Mouse (Mus musculus) myocyte (in vitro differentiated cells): ENCODE measurements around the gene Qrich2. TPM values are rescaled to one million over a fixed set of nuclear protein-coding genes. Genes with fewer than 3 reads are reported as not detected.
"Not testable (repeated sequence)": the region's sequence is repeated elsewhere in the genome, so short reads cannot be mapped to it uniquely, and the experiment has no call there.

Experiments used
- H3K27me3 ChIP-seq: one replicate; pipeline ENCODE4 v1.6.1; 2011; ENCODE audit not compliant: control insufficient read depth, insufficient read depth, insufficient read length
- H3K36me3 ChIP-seq: one replicate; pipeline ENCODE4 v1.6.1; 2011; ENCODE audit not compliant: control insufficient read depth, insufficient read depth
- H3K4me2 ChIP-seq: one replicate; pipeline ENCODE4 v1.6.1; 2011; ENCODE audit warnings: low read depth, control low read depth
- H3K4me3 ChIP-seq: one replicate; pipeline ENCODE4 v1.5.1; 2011; ENCODE audit warnings: mild to moderate bottlenecking, control low read depth, moderate library complexity
- H3K79me2 ChIP-seq: one replicate; pipeline ENCODE4 v1.6.1; 2011; ENCODE audit not compliant: control insufficient read depth, insufficient read depth
- H3ac ChIP-seq: one replicate; pipeline ENCODE4 v1.6.1; 2011; ENCODE audit not compliant: control insufficient read depth, insufficient read length
- CEBPB ChIP-seq: IDR thresholded peaks from 2 replicates; pipeline ENCODE4 v1.6.1; 2011; ENCODE audit warnings: mild to moderate bottlenecking, moderate library complexity; ENCODE audit not compliant: poor library complexity, insufficient read depth, severe bottlenecking
- E2F4 ChIP-seq: IDR thresholded peaks from one replicate; pipeline ENCODE4 v1.6.1; 2011; ENCODE audit warnings: mild to moderate bottlenecking, control low read depth, moderate library complexity; ENCODE audit not compliant: insufficient read depth
- MAX ChIP-seq: IDR thresholded peaks from one replicate; pipeline ENCODE4 v1.6.1; 2011; ENCODE audit warnings: low read depth, mild to moderate bottlenecking, control low read depth
- MYOD1 ChIP-seq, 3 experiments: IDR thresholded peaks; one replicate each; pipeline ENCODE4 v1.6.1; 2011; ENCODE audit warnings: control low read depth in 2 of 3, low read depth in 2 of 3, mild to moderate bottlenecking in 2 of 3, moderate library complexity in 1 of 3; ENCODE audit not compliant: insufficient read length in 2 of 3, control insufficient read depth in 1 of 3
- MYOG ChIP-seq, 3 experiments: IDR thresholded peaks; one replicate each; pipeline ENCODE4 v1.6.1; 2011; ENCODE audit warnings: control low read depth in 2 of 3, low read depth in 2 of 3, mild to moderate bottlenecking in 2 of 3; ENCODE audit not compliant: insufficient read length in 2 of 3, control insufficient read depth in 1 of 3, insufficient read depth in 1 of 3
- POLR2A ChIP-seq: IDR thresholded peaks from one replicate; pipeline ENCODE4 v1.6.1; 2011; ENCODE audit warnings: low read depth, mild to moderate bottlenecking, control low read depth, moderate library complexity; ENCODE audit not compliant: insufficient read length
- POLR2AphosphoS2 ChIP-seq: IDR thresholded peaks from one replicate; pipeline ENCODE4 v1.6.1; 2011; ENCODE audit warnings: low read depth, control low read depth; ENCODE audit not compliant: insufficient read length
- REST ChIP-seq: IDR thresholded peaks from one replicate; pipeline ENCODE4 v1.6.1; 2011; ENCODE audit warnings: mild to moderate bottlenecking, control low read depth, moderate library complexity; ENCODE audit not compliant: insufficient read depth, insufficient read length
- SRF ChIP-seq: IDR thresholded peaks from one replicate; pipeline ENCODE4 v1.6.1; 2011; ENCODE audit warnings: low read depth; ENCODE audit not compliant: control insufficient read depth, insufficient read length
- TCF12 ChIP-seq: IDR thresholded peaks from one replicate; pipeline ENCODE4 v1.6.1; 2011; ENCODE audit warnings: mild to moderate bottlenecking, control low read depth; ENCODE audit not compliant: poor library complexity, insufficient read depth, severe bottlenecking
- TCF3 ChIP-seq: IDR thresholded peaks from one replicate; pipeline ENCODE4 v1.6.1; 2011; ENCODE audit warnings: low read depth, control low read depth; ENCODE audit not compliant: insufficient read length
- USF1 ChIP-seq: IDR thresholded peaks from one replicate; pipeline ENCODE4 v1.6.1; 2011; ENCODE audit warnings: low read depth, mild to moderate bottlenecking, control low read depth, moderate library complexity
- polyA plus RNA-seq: library from polyadenylated mRNA; unstranded; fragments of >200 nt; fragmentation: generic; extraction: Trizol; gene quantifications from one replicate; pipeline ENCODE4 v1.2.1, GENCODE M21; 2012; ENCODE audit warnings: missing spikeins

The Qrich2 gene
- polyA plus RNA-seq, 1 experiment, result not detected

- Histone ChIP-seq H3ac (peak overlapping the region; percentile 69), H3K4me2 (peak overlapping the region; percentile 97), H3K4me3 (peak overlapping the region; percentile 26), H3K36me3 (no peaks in the 10 kb centered on the region), H3K27me3 (no peaks in the 10 kb centered on the region), H3K79me2 (peaks cover 8% of the 10 kb centered on the region)
- TF ChIP-seq TCF3, result no peak
Observed at GRCm38 (mm10) chr11:116413631-116414022, 52.4 kb downstream of the Qrich2 start.

- H3K4me3 ChIP-seq, result peak within 1 kb of the TSS; percentile 26
- no peak for TF ChIP-seq MAX
- peak; percentile 56 for TF ChIP-seq E2F4
- TF ChIP-seq MYOD1 (IDR thresholded peaks at IDR 0.05; ENCODE audit: control insufficient read depth in 1 of 3, insufficient read length in 2 of 3, low read depth in 2 of 3), result no peak
- no peak for TF ChIP-seq USF1
- TF ChIP-seq SRF, result no peak
- no peak for TF ChIP-seq REST
- peak; percentile 17 for TF ChIP-seq POLR2AphosphoS2
- TF ChIP-seq POLR2A, result peak; percentile 73
- peak within 1 kb of the TSS; percentile 97 for H3K4me2 ChIP-seq
- H3K36me3 ChIP-seq, result no peaks in the 10 kb centered on the region
- H3ac ChIP-seq, result peak within 1 kb of the TSS; percentile 69
- H3K79me2 ChIP-seq, result peaks cover 8% of the 10 kb centered on the region
- H3K27me3 ChIP-seq, result no peaks in the 10 kb centered on the region
Observed at GRCm38 (mm10) chr11:116412904-116413630, 53.0 kb downstream of the Qrich2 start, which contains the start of gene Rnf157. TSS of gene Rnf157 (minus strand) at chr11:116413032.

- no peaks in the 10 kb centered on the region for H3K36me3 ChIP-seq
- peak overlapping the region; percentile 88 for H3K4me2 ChIP-seq
- H3K27me3 ChIP-seq, result no peaks in the 10 kb centered on the region
Observed at GRCm38 (mm10) chr11:116412028-116412827, 53.8 kb downstream of the Qrich2 start.

GRCm38 (mm10) chr11:116411582-116411981, 54.5 kb downstream of the Qrich2 start:
- Histone ChIP-seq H3K27me3 (no peaks in the 10 kb centered on the region), H3K79me2 (peaks cover 8% of the 10 kb centered on the region), H3ac (no peak overlapping the region), H3K4me2 (peak overlapping the region; percentile 88), H3K4me3 (peak overlapping the region; percentile 26), H3K36me3 (no peaks in the 10 kb centered on the region)
- TF ChIP-seq TCF12 (no peak), MYOD1 (IDR thresholded peaks at IDR 0.05; ENCODE audit: control insufficient read depth in 1 of 3, insufficient read length in 2 of 3, low read depth in 2 of 3) (no peak), POLR2AphosphoS2 (no peak), TCF3 (no peak), MAX (no peak), REST (no peak), E2F4 (no peak), SRF (no peak), USF1 (no peak), POLR2A (no peak), MYOG (IDR thresholded peaks at IDR 0.05; ENCODE audit: control insufficient read depth in 1 of 3, insufficient read depth in 1 of 3, insufficient read length in 2 of 3, low read depth in 2 of 3) (no peak), CEBPB (no peak)

More at GRCm38 (mm10) chr11:116412028-116412827, 53.8 kb downstream of the Qrich2 start:
- TF ChIP-seq MYOD1 (IDR thresholded peaks at IDR 0.05; ENCODE audit: control insufficient read depth in 1 of 3, insufficient read length in 2 of 3, low read depth in 2 of 3) (peak in 1 of 3 experiments; percentile 4), REST (no peak)
- Histone ChIP-seq H3ac (peak overlapping the region; percentile 69), H3K4me3 (peak overlapping the region; percentile 26), H3K79me2 (peaks cover 8% of the 10 kb centered on the region)

GRCm38 (mm10) chr11:116410415-116410814, 55.6 kb downstream of the Qrich2 start:
- H3K36me3 ChIP-seq, H3K4me2 ChIP-seq: not testable (repeated sequence)

More at GRCm38 (mm10) chr11:116410415-116410814, 55.6 kb downstream of the Qrich2 start:
- not testable (repeated sequence) for H3K4me3 ChIP-seq, H3ac ChIP-seq, H3K79me2 ChIP-seq, H3K27me3 ChIP-seq
